Mouse (Mus musculus): ENCODE data around the gene Slit2. TPM values are rescaled to one million over a fixed set of nuclear protein-coding genes. Genes with fewer than 3 reads are reported as not detected.

Gene Slit2
- polyA plus RNA-seq, 1 experiment from 2014 or later = 30.7 TPM

DNA sequence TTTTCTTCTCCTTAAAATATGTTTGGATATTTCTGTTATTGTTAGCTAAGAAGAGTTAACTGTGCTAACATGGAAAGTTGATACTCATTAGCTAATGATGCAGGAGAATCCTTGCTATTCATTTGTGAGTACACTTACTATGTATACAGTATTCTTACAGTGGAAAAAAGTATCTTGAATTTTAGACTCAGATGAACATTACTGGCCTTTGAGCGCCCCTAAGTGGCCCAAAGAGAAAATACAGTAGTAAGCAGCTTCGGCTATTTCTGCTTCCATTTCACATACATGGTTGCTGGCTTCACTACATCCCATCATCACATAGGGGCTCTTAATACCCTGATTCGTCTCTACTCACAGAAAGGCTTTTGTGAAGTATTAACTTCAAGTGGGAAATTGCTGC is 153.6 kb downstream of the Slit2 start:
- TF ChIP-seq EP300 (IDR thresholded peaks at IDR 0.05) (no peak), CTCF (IDR thresholded peaks at IDR 0.05) (peak; percentile 68)
- Histone ChIP-seq H3K4me2 (replicated peaks; ENCODE audit: low read depth, low read length) (no peak overlapping the region), H3K27ac (ENCODE audit: low read length) (no peak overlapping the region), H3K27me3 (replicated peaks; ENCODE audit: insufficient read depth, low read length) (no peaks in the 10 kb centered on the region), H3K36me3 (ENCODE audit: insufficient read depth, low read length) (no peaks in the 10 kb centered on the region), H3K4me1 (ENCODE audit: insufficient read depth, low read depth, low read length) (no peaks in the 10 kb centered on the region), H3K9ac (replicated peaks; ENCODE audit: low read depth) (no peak overlapping the region), H3K9me3 (ENCODE audit: low read length) (no peaks in the 10 kb centered on the region), H3K4me3 (ENCODE audit: low read depth, low read length) (no peak overlapping the region)
- peak; percentile 66 for DNase-seq (ENCODE audit: low spot score)
- WGBS = 23% methylated on average over 3 of the region's 3 CpGs
- no peak for ATAC-seq

DNA sequence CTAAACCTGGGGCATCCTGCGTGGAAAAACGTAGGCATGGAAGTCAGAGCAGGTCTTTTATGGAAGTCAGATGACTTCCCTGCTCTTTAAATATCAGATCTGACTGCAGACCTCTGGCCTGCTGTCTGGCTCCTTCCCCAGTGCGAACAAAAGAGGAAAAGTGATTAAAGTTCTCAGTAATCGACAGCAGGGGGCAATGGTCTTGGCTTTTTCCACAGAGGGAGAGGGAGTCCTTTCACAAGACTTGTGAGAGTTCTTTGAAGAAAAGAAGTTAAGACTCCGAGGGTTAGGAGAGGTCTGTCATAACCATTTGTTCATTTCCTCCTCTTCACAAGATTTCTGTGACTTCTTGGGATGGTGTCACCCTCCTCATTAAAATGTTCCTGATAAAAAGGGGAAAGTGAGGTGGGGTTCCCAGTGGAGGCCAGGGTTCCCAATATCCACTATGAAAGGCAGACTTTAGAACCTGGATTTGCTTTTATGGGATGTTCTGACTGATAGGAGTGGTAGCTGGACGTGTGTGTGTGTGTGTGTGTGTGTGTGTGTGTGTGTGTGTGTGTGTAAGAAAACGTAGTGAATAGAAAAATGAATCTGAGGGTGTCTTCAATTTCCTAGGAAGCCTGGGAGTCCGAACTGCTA is 156.0 kb downstream of the Slit2 start:
- Histone ChIP-seq H3K27me3 (replicated peaks; ENCODE audit: insufficient read depth, low read length) (no peaks in the 10 kb centered on the region), H3K4me3 (ENCODE audit: low read depth, low read length) (no peak overlapping the region), H3K36me3 (ENCODE audit: insufficient read depth, low read length) (no peaks in the 10 kb centered on the region), H3K27ac (ENCODE audit: low read length) (no peak overlapping the region), H3K4me2 (replicated peaks; ENCODE audit: low read depth, low read length) (no peak overlapping the region), H3K9me3 (ENCODE audit: low read length) (no peaks in the 10 kb centered on the region), H3K9ac (replicated peaks; ENCODE audit: low read depth) (no peak overlapping the region), H3K4me1 (ENCODE audit: insufficient read depth, low read depth, low read length) (no peaks in the 10 kb centered on the region)
- ATAC-seq (peak; percentile 26; the same call in 1 of the 2 replicates), DNase-seq (ENCODE audit: low spot score) (peak; percentile 55)
- TF ChIP-seq EP300 (IDR thresholded peaks at IDR 0.05) = no peak
- peak; percentile 55 for TF ChIP-seq CTCF (IDR thresholded peaks at IDR 0.05)
- WGBS = 36% methylated on average over 8 of the region's 8 CpGs

DNA sequence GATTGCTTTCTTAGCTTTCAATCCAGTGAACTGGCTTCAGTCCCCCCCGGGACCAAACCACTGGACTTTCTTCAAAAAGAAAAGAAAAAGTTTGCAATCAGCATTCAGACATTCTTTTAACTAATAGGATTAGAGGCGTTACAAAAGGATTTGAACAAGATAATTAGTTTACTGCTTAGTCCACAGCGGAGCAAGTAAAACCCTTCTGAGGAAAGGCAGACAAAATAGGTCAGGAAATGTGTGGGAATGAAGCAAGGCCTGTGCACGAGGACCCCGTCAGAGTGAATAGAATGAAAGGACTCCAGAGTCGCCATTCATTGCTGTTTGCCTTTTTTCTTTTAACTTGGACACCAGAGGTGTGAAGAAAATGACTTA is 156.5 kb downstream of the Slit2 start:
- 58% methylated on average over 6 of the region's 6 CpGs for WGBS

DNA sequence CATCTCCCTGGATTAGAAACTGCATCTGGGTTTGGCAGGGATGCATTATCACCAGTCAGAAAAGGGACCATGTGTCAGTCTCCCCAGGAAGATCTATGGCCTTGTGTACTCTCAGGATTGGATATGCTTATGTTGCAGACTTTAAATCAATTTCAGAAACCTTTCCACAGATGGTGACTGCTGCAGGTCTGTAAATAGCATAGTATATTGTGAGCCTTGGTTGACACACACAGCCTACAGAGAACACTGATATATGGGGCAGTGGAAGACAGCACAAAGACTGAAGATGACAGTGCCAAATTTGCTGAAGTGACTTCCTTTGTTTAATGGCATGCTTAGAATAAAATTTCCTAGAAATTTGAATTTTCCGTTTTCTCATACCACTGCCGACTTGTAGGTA is 163.1 kb downstream of the Slit2 start:
- TF ChIP-seq EP300 (IDR thresholded peaks at IDR 0.05) (no peak), CTCF (IDR thresholded peaks at IDR 0.05) (no peak)
- H3K4me2 ChIP-seq (replicated peaks; ENCODE audit: low read depth, low read length) = no peak overlapping the region
- H3K27me3 ChIP-seq (replicated peaks; ENCODE audit: insufficient read depth, low read length) = no peaks in the 10 kb centered on the region
- no peak overlapping the region for H3K4me3 ChIP-seq (ENCODE audit: low read depth, low read length)
- H3K27ac ChIP-seq (ENCODE audit: low read length) = no peak overlapping the region
- H3K4me1 ChIP-seq (ENCODE audit: insufficient read depth, low read depth, low read length) = no peaks in the 10 kb centered on the region
- H3K9me3 ChIP-seq (ENCODE audit: low read length) = no peaks in the 10 kb centered on the region
- 78% methylated on average over 2 of the region's 2 CpGs for WGBS
- no peak overlapping the region for H3K9ac ChIP-seq (replicated peaks; ENCODE audit: low read depth)
- no peaks in the 10 kb centered on the region for H3K36me3 ChIP-seq (ENCODE audit: insufficient read depth, low read length)
- no peak for ATAC-seq
- DNase-seq (ENCODE audit: low spot score) = no peak

More for the DNA sequence above, 156.5 kb downstream of the Slit2 start:
- DNase-seq (ENCODE audit: low spot score) (no peak), ATAC-seq (no peak)
- H3K36me3 ChIP-seq (ENCODE audit: insufficient read depth, low read length) = no peaks in the 10 kb centered on the region
- H3K27me3 ChIP-seq (replicated peaks; ENCODE audit: insufficient read depth, low read length) = no peaks in the 10 kb centered on the region
- no peak overlapping the region for H3K4me3 ChIP-seq (ENCODE audit: low read depth, low read length)
- no peak overlapping the region for H3K27ac ChIP-seq (ENCODE audit: low read length)
- no peak overlapping the region for H3K9ac ChIP-seq (replicated peaks; ENCODE audit: low read depth)
- no peak overlapping the region for H3K4me2 ChIP-seq (replicated peaks; ENCODE audit: low read depth, low read length)
- TF ChIP-seq EP300 (IDR thresholded peaks at IDR 0.05) = no peak
- no peak for TF ChIP-seq CTCF (IDR thresholded peaks at IDR 0.05)
- no peaks in the 10 kb centered on the region for H3K4me1 ChIP-seq (ENCODE audit: insufficient read depth, low read depth, low read length)
- H3K9me3 ChIP-seq (ENCODE audit: low read length) = no peaks in the 10 kb centered on the region

DNA sequence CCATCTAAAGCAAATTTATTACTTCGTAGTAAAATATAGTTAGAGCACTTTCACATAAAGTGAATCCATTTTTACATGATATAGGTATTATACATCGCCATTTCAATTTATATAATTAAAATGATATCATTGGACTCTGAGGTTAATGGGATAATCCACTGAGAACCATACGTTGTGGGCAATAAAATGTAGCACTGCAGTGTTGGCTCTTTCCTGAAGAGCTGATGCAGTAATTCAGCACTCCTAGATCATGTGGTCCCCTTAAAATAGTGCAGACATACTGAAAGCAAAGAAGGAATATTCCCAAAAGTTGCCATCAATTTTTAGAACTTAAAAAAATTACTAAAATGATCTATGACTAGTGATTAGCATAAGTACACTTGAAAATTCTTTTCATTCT is 177.9 kb downstream of the Slit2 start:
- DNase-seq (ENCODE audit: low spot score) (no peak), ATAC-seq (no peak)
- Histone ChIP-seq H3K4me2 (replicated peaks; ENCODE audit: low read depth, low read length) (no peak overlapping the region), H3K27me3 (replicated peaks; ENCODE audit: insufficient read depth, low read length) (no peaks in the 10 kb centered on the region), H3K4me3 (ENCODE audit: low read depth, low read length) (no peak overlapping the region), H3K36me3 (ENCODE audit: insufficient read depth, low read length) (no peaks in the 10 kb centered on the region), H3K27ac (ENCODE audit: low read length) (no peak overlapping the region), H3K9me3 (ENCODE audit: low read length) (no peaks in the 10 kb centered on the region), H3K4me1 (ENCODE audit: insufficient read depth, low read depth, low read length) (no peaks in the 10 kb centered on the region), H3K9ac (replicated peaks; ENCODE audit: low read depth) (no peak overlapping the region)
- no peak for TF ChIP-seq CTCF (IDR thresholded peaks at IDR 0.05)
- TF ChIP-seq EP300 (IDR thresholded peaks at IDR 0.05) = no peak
- 83% methylated on average over 3 of the region's 3 CpGs for WGBS

DNA sequence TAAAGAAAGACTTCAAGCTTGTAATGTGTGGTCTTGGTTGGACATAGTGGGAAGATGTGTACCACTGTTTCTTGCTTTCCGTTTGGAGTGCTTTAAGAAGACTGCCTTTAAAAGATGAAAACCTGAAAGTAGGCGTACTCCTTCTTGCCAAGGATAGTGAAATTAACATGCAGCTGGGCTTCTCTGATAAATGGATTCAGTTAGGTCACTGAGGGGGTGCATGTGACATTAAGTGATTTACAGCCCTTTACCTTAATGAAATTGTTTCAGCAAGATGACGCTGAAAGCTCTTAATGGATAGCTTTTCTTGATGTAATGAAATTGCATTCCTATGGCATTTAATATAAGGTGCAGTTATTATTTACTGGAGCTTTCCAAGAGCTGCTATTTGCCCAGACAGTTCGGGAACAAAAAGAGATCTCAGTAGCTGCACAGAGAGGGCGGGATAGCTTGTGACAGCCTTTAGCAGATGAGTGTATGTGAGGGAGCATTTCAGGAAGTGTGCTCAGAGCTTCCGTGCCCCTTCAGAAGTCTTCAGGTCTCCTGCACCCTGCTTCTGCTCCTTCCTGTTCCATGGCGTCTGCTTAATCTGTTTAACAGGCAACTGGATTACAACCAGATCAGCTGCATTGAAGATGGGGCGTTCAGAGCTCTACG is 198.8 kb downstream of the Slit2 start:
- ATAC-seq (no peak), DNase-seq (ENCODE audit: low spot score) (no peak)
- Histone ChIP-seq H3K4me2 (replicated peaks; ENCODE audit: low read depth, low read length) (no peak overlapping the region), H3K9ac (replicated peaks; ENCODE audit: low read depth) (no peak overlapping the region), H3K4me1 (ENCODE audit: insufficient read depth, low read depth, low read length) (no peaks in the 10 kb centered on the region), H3K4me3 (ENCODE audit: low read depth, low read length) (no peak overlapping the region), H3K27me3 (replicated peaks; ENCODE audit: insufficient read depth, low read length) (no peaks in the 10 kb centered on the region), H3K9me3 (ENCODE audit: low read length) (no peaks in the 10 kb centered on the region), H3K36me3 (ENCODE audit: insufficient read depth, low read length) (no peaks in the 10 kb centered on the region), H3K27ac (ENCODE audit: low read length) (no peak overlapping the region)
- TF ChIP-seq EP300 (IDR thresholded peaks at IDR 0.05) (no peak), CTCF (IDR thresholded peaks at IDR 0.05) (no peak)
- 55% methylated on average over 9 of the region's 9 CpGs for WGBS
